Mouse (Mus musculus) heart, adult 18-20 months (tissue): ENCODE measurements around the gene Zfp9. TPM values are rescaled to one million over a fixed set of nuclear protein-coding genes. Genes with fewer than 3 reads are reported as not detected.

Experiments
- DNase-seq, 2 experiments: peaks; one replicate each; pipeline ENCODE4 v3.0.0; 2021 to 2022; ENCODE audit warnings: mixed read lengths in 1 of 2
- long read RNA-seq, 2 experiments: library from polyadenylated mRNA; stranded (forward); transcript quantifications; one replicate each; pipeline ENCODE4 v2.0.0; 2021
- microRNA-seq, 2 experiments: library from miRNA; unstranded; fragments of <30 nt; microRNA quantifications; one replicate each; pipeline ENCODE4 v1.2.0; 2022
- total RNA-seq, 2 experiments: library from RNA; stranded (reverse); gene quantifications; 2 replicates each; pipeline ENCODE4 v1.2.3; 2021

Zfp9 gene
- total RNA-seq, result 1 to 10 TPM; 5.2 to 5.9 TPM
- long read RNA-seq, experiment 1, result 0 reads
- long read RNA-seq, experiment 2, result 0 reads

GRCm38 (mm10) chr6:118478957-118479708 is at the start of gene Zfp9:
Gene Zfp9 (minus strand): TSS chr6:118479320.
- DNase-seq, result peak; percentile 83 to 91

GRCm38 (mm10) chr6:118520668-118521067 is 41.5 kb upstream of the Zfp9 start:
- DNase-seq, result no peak

- DNase-seq, result no peak
Observed at GRCm38 (mm10) chr6:118513335-118514012, 34.4 kb upstream of the Zfp9 start.

- no peak for DNase-seq
Observed at GRCm38 (mm10) chr6:118499010-118499409, 19.9 kb upstream of the Zfp9 start.

GRCm38 (mm10) chr6:118482125-118482524 is 3.0 kb upstream of the Zfp9 start:
- no peak for DNase-seq

GRCm38 (mm10) chr6:118477875-118478785 is 990 bp downstream of the Zfp9 start:
- peak in 1 of 2 experiments; percentile 19 for DNase-seq

- no peak for DNase-seq
Observed at GRCm38 (mm10) chr6:118462069-118462705, 16.9 kb downstream of the Zfp9 start.

GRCm38 (mm10) chr6:118457726-118458125 is 21.4 kb downstream of the Zfp9 start:
- DNase-seq, result no peak

- peak; percentile 89 to 93 for DNase-seq
Observed at GRCm38 (mm10) chr6:118455042-118455631, 24.0 kb downstream of the Zfp9 start, which contains the start of gene Zfp248. Gene Zfp248 (minus strand): TSS chr6:118455528.

- peak in 1 of 2 experiments; percentile 13 for DNase-seq
Observed at GRCm38 (mm10) chr6:118454452-118454851, 24.7 kb downstream of the Zfp9 start.

GRCm38 (mm10) chr6:118431502-118431901 is 47.6 kb downstream of the Zfp9 start:
- DNase-seq, result no peak

- no peak for DNase-seq
Observed at GRCm38 (mm10) chr6:118426666-118427065, 52.5 kb downstream of the Zfp9 start.

GRCm38 (mm10) chr6:118419050-118419920 is 59.8 kb downstream of the Zfp9 start, which contains the start of gene Bms1:
Gene Bms1 (minus strand): TSS chr6:118419474.
- peak; percentile 97 for DNase-seq

Small RNA genes within 50 kb of the gene (microRNA-seq; reads per million reads assigned to microRNA genes)
- 0 reads per million in 2 experiments for gene Gm25953

Other genes starting within 250 kb of the Zfp9 start
- 10 to 100 TPM; 19.6 to 22.6 TPM for gene Bms1, start 59.8 kb downstream of the Zfp9 start, total RNA-seq
- 1 to 10 TPM; 2.0 to 2.3 TPM for gene Zfp248, start 23.8 kb downstream of the Zfp9 start, total RNA-seq
- 1 to 10 TPM; 1.9 to 2.4 TPM for gene Ankrd26, start 82.9 kb upstream of the Zfp9 start, total RNA-seq